Mouse (Mus musculus) limb, embryonic 13.5 days (tissue): ENCODE results near the gene Kdr. TPM values are rescaled to one million over a fixed set of nuclear protein-coding genes. Genes with fewer than 3 reads are reported as not detected.

Experiments used
- ATAC-seq: fragments of 200-750 bp; cut with Nextera tagmentation; 2 replicates; pipeline ENCODE4 v1.8.0; 2017; ENCODE audit warnings: low read depth, moderate number of reproducible peaks, moderate TSS enrichment; ENCODE audit not compliant: low FRiP score
- H3K27ac ChIP-seq: fragments of 300-500 bp; sonication (generic); 2 replicates; pipeline ENCODE4 v1.5.1; 2015; ENCODE audit warnings: inconsistent platforms, mild to moderate bottlenecking, moderate library complexity
- H3K27me3 ChIP-seq: fragments of 300-500 bp; sonication (generic); 2 replicates; pipeline ENCODE4 v1.6.1; 2015; ENCODE audit warnings: mild to moderate bottlenecking, inconsistent platforms
- H3K36me3 ChIP-seq: fragments of 300-500 bp; sonication (generic); 2 replicates; pipeline ENCODE4 v1.6.1; 2015; ENCODE audit warnings: inconsistent platforms, mild to moderate bottlenecking, moderate library complexity
- H3K4me1 ChIP-seq: fragments of 300-500 bp; sonication (generic); 2 replicates; pipeline ENCODE4 v1.6.1; 2015; ENCODE audit warnings: inconsistent platforms
- H3K4me2 ChIP-seq: fragments of 300-500 bp; sonication (generic); replicated peaks from 2 replicates; pipeline ENCODE4 v1.6.1; 2015; ENCODE audit warnings: inconsistent platforms, mild to moderate bottlenecking, moderate library complexity
- H3K4me3 ChIP-seq: fragments of 300-500 bp; sonication (generic); 2 replicates; pipeline ENCODE4 v1.5.1; 2015; ENCODE audit warnings: moderate library complexity, mild to moderate bottlenecking, inconsistent platforms
- H3K9ac ChIP-seq: fragments of 300-500 bp; sonication (generic); 2 replicates; pipeline ENCODE4 v1.6.1; 2015; ENCODE audit warnings: mild to moderate bottlenecking, inconsistent platforms
- H3K9me3 ChIP-seq: fragments of 300-500 bp; sonication (generic); 2 replicates; pipeline ENCODE4 v1.6.1; 2016; ENCODE audit warnings: inconsistent platforms
- WGBS: fragments of 180-500 bp; shearing (Covaris S2); methylation state at CpG from one replicate; pipeline ENCODE4 v1.1.7; 2015; 5-methylcytosine and 5-hydroxymethylcytosine counted together
- polyA plus RNA-seq: library from polyadenylated mRNA; unstranded; fragments of >200 nt; fragmentation: Nextera tagmentation; extraction: Ambion mirVana; gene quantifications from 2 replicates; pipeline ENCODE4 v1.2.1, GENCODE M21; 2015

Kdr gene
- polyA plus RNA-seq, 1 experiment from 2014 or later = 22.5 TPM

GRCm38 (mm10) chr5:75955876-75956275, 22.4 kb downstream of the Kdr start:
- Histone ChIP-seq H3K4me3 (no peak overlapping the region), H3K36me3 (no peaks in the 10 kb centered on the region), H3K4me2 (no peak overlapping the region), H3K4me1 (0 out of 2 replicates have a peak, but pooled peaks cover 2% of the 10 kb centered on the region), H3K27me3 (no peaks in the 10 kb centered on the region), H3K9ac (no peak overlapping the region), H3K27ac (no peak overlapping the region), H3K9me3 (no peaks in the 10 kb centered on the region)
- 89% methylated on average over 9 of the region's 9 CpGs for WGBS
- ATAC-seq = no peak

DNA sequence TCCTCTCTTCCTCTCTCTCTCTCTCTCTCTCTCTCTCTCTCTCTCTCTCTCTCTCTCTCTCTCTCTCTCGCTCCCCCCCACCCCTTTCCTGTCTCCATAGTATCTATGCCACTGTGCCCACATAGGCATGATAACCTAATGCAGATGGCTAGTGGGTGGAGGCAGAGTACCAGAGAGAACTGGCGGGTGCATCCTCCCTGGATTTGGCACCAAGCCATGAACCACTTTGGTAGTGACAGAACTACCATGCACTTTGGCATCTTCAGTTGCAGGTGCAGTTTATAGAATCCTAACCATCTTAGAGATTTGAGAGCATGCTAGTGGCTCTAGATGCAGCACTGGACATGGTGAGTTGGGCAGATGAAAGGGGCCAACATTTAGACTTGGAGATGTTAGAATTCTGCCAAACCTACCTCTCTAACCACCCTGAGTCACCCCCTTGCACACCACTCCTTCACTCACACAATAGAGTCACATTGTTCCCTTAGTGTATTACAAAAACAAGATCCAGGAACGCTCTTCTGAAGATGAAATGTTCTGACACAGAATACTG, 23.4 kb downstream of the Kdr start:
- no peaks in the 10 kb centered on the region for H3K9me3 ChIP-seq
- H3K27ac ChIP-seq = no peak overlapping the region
- H3K4me3 ChIP-seq = no peak overlapping the region
- 0 out of 2 replicates have a peak, but pooled peaks cover 2% of the 10 kb centered on the region for H3K4me1 ChIP-seq
- ATAC-seq = no peak
- no peak overlapping the region for H3K4me2 ChIP-seq
- WGBS = 88% methylated on average over 3 of the region's 3 CpGs
- no peak overlapping the region for H3K9ac ChIP-seq
- H3K36me3 ChIP-seq = no peaks in the 10 kb centered on the region
- H3K27me3 ChIP-seq = no peaks in the 10 kb centered on the region

DNA sequence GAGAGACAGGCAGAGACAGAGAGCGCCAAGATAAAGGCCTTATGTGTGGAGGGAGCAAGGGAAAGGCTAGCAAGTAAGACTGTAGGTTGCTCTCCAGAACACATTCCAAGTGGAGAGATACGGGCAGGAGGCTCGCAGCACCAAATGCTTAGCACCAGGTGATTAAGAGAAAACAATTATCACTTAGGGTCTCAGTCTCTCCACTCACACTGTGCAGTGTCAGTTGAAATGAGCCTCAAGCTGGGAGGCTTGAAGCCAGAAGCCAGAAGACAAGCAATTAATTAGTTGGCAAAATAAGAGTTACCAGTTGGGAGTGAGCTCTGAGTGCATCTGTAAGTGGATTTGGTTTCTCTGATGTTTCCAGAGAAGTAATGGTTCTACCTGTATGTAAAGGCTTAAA, 24.0 kb downstream of the Kdr start:
- Histone ChIP-seq H3K9me3 (no peaks in the 10 kb centered on the region), H3K4me1 (0 out of 2 replicates have a peak, but pooled peaks cover 2% of the 10 kb centered on the region), H3K27me3 (no peaks in the 10 kb centered on the region), H3K36me3 (no peaks in the 10 kb centered on the region), H3K4me3 (no peak overlapping the region), H3K4me2 (no peak overlapping the region), H3K27ac (no peak overlapping the region), H3K9ac (no peak overlapping the region)
- ATAC-seq = no peak
- WGBS = 63% methylated on average over 3 of the region's 3 CpGs

DNA sequence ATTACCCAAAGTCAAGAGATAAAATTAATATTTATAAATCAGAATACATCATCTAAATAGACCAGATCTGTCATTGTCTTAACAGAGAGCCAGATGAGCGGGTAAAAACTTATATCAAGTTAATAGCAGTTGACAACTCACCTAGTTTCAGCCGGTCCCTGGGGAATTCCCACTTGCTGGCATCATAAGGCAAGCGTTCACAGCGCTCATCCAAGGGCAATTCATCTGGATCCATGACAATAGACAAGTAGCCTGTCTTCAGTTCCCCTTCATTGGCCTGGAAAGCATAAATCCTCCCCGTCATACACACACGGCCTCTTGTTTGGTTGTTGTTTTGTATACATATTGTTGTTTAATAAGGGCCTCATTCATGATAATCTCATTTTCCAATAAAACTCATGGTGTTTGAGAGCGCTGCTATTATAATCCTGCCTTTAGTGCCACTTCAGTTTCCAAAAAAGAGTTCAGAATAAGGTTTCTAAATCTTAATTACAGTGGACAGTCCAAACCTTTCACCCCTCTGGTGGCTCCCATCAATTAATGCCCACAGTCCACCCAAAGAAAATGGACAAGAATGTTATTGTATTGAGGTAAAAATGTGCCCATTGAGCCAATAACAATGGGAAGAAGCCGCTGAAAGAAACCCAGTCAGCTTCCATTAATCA, 26.0 kb downstream of the Kdr start:
- H3K27me3 ChIP-seq = no peaks in the 10 kb centered on the region
- H3K4me1 ChIP-seq = 0 out of 2 replicates have a peak, but pooled peaks cover 2% of the 10 kb centered on the region
- ATAC-seq = no peak
- H3K9me3 ChIP-seq = no peaks in the 10 kb centered on the region
- no peaks in the 10 kb centered on the region for H3K36me3 ChIP-seq
- no peak overlapping the region for H3K27ac ChIP-seq
- H3K9ac ChIP-seq = no peak overlapping the region
- 88% methylated on average over 8 of the region's 8 CpGs for WGBS
- H3K4me2 ChIP-seq = no peak overlapping the region
- H3K4me3 ChIP-seq = no peak overlapping the region

DNA sequence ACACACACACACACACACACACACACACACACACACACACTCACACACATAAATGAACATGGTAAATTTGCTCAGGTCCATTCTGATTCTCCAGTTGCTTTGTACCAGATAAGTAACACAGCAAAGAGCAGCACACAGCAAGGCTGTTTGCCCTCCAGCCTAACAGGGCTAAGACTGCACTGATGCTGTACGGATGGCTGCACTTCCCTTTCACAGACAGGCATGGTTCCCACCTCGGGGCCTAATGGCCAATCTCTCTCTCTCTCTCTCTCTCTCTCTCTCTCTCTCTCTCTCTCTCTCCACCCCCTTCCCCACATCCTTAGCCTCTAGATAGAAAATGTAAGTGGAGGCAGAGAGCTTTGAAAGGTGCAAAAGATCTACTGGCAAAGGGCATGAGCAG, 27.4 kb downstream of the Kdr start:
- H3K27me3 ChIP-seq = no peaks in the 10 kb centered on the region
- no peak overlapping the region for H3K4me3 ChIP-seq
- no peaks in the 10 kb centered on the region for H3K9me3 ChIP-seq
- no peak for ATAC-seq
- H3K4me2 ChIP-seq = no peak overlapping the region
- no peak overlapping the region for H3K27ac ChIP-seq
- 67% methylated on average over 2 of the region's 2 CpGs for WGBS
- no peaks in the 10 kb centered on the region for H3K36me3 ChIP-seq
- no peaks in the 10 kb centered on the region for H3K4me1 ChIP-seq
- no peak overlapping the region for H3K9ac ChIP-seq

DNA sequence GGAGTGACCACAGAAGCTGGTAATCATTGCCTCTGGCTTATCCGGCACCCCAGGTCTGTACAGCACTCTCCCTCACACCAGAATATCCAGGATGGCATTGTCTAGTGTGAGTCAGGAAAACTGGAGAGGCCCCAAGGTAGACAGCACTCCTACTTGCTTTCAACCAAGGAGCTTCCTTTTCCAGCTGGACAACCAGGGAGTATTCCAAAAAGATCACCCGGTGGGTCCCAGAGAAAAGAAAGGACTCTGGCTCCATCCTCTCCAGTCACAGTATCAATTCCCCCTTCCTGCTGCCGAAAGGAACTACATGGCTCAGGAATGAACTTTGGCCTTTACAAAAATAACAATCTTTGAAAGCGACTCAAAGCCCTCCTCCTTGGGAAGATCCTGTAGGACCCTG, 32.9 kb downstream of the Kdr start:
- no peak for ATAC-seq
- whole genome bisulfite sequencing = 80% methylated on average over 4 of the region's 4 CpGs
- H3K4me2 ChIP-seq = no peak overlapping the region
- H3K9ac ChIP-seq = no peak overlapping the region
- no peak overlapping the region for H3K27ac ChIP-seq
- H3K36me3 ChIP-seq = no peaks in the 10 kb centered on the region
- no peaks in the 10 kb centered on the region for H3K9me3 ChIP-seq
- H3K4me1 ChIP-seq = peaks cover 10% of the 10 kb centered on the region
- no peak overlapping the region for H3K4me3 ChIP-seq
- H3K27me3 ChIP-seq = no peaks in the 10 kb centered on the region

- Histone ChIP-seq H3K9me3 (no peaks in the 10 kb centered on the region), H3K4me3 (no peak overlapping the region), H3K36me3 (no peaks in the 10 kb centered on the region), H3K4me1 (peaks cover 19% of the 10 kb centered on the region), H3K4me2 (no peak overlapping the region), H3K27ac (no peak overlapping the region), H3K27me3 (no peaks in the 10 kb centered on the region), H3K9ac (no peak overlapping the region)
- no peak for ATAC-seq
- WGBS = 93% methylated on average over 6 of the region's 6 CpGs
These were observed 35.0 kb downstream of the Kdr start for GRCm38 (mm10) chr5:75943301-75943700.

DNA sequence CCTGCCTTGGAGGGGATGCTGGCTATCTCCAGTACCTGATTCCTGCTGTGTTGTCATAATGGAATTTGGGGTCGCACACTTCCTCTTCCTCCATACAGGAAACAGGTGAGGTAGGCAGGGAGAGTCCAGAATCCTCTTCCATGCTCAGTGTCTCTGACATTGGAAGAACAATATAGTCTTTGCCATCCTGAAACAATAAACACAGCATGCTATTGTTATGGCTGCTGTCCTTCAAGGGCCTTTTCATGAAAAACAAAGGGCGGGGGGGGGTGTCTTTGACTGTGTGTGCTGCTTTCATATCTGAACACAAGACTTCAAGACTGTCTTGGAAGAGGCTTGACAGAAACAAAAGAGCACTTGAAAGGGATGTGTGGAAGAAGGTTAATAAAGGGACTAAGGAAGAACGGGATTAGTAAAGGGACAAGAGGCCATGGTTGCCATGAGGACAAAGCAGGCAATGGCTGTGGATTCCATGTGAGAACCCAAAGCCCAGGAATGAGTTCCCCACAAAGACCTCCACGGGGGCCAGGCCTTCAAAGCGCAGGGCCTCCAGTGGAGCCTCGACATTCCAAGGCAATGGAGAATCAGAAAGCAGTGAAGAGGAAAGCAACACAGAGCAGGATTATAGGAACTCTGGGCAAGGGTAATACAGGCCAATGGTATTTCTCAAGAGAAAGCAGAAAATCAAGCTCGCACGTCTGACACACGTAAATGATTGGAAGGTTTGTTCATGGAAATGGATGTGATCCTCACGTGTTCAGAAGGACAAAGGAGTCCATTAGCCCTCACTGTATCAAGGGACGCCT, 36.3 kb downstream of the Kdr start:
- Histone ChIP-seq H3K4me1 (peaks cover 19% of the 10 kb centered on the region), H3K4me2 (no peak overlapping the region), H3K27me3 (no peaks in the 10 kb centered on the region), H3K9me3 (no peaks in the 10 kb centered on the region), H3K27ac (no peak overlapping the region), H3K9ac (no peak overlapping the region), H3K36me3 (no peaks in the 10 kb centered on the region), H3K4me3 (no peak overlapping the region)
- WGBS = 87% methylated on average over 11 of the region's 11 CpGs
- no peak for ATAC-seq

DNA sequence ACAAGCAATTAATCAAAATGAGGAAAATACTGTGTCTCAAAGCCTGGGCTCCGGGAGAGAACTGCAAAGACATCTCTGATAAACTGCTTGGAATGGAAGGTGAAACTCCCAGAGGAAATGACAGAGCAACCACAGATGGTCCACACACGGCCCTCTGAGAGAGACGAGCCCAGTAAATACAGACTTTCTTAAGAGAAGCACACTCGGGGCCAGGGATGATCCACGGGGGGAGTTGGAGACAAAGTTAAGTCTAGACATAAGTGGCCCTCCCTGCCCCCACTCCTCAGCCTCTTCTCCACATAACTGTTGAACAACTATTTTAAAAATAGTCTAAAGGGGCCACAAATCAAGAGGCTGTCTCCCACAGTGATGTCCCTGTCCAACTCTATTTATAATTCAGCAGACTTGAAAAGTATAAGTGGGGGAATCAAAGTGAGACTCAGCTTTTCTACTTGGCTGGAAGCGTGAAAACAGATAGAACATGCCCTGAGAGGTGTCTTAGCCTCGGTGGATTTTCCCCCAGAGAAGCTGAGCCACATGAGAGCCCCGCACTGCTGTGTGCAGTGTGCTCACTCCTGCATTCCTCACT, 39.0 kb downstream of the Kdr start:
- H3K9ac ChIP-seq = no peak overlapping the region
- H3K36me3 ChIP-seq = no peaks in the 10 kb centered on the region
- H3K27ac ChIP-seq = no peak overlapping the region
- H3K9me3 ChIP-seq = no peaks in the 10 kb centered on the region
- no peak for ATAC-seq
- H3K4me1 ChIP-seq = peaks cover 19% of the 10 kb centered on the region
- H3K4me3 ChIP-seq = no peak overlapping the region
- WGBS = 49% methylated on average over 8 of the region's 8 CpGs
- no peaks in the 10 kb centered on the region for H3K27me3 ChIP-seq
- no peak overlapping the region for H3K4me2 ChIP-seq

- Histone ChIP-seq H3K4me1 (peaks cover 26% of the 10 kb centered on the region), H3K36me3 (no peaks in the 10 kb centered on the region), H3K4me3 (no peak overlapping the region), H3K9me3 (no peaks in the 10 kb centered on the region), H3K27ac (no peak overlapping the region), H3K27me3 (no peaks in the 10 kb centered on the region), H3K9ac (no peak overlapping the region), H3K4me2 (no peak overlapping the region)
- 79% methylated on average over 4 of the region's 4 CpGs for WGBS
- ATAC-seq = no peak
These were observed 40.2 kb downstream of the Kdr start for GRCm38 (mm10) chr5:75938012-75938411.

DNA sequence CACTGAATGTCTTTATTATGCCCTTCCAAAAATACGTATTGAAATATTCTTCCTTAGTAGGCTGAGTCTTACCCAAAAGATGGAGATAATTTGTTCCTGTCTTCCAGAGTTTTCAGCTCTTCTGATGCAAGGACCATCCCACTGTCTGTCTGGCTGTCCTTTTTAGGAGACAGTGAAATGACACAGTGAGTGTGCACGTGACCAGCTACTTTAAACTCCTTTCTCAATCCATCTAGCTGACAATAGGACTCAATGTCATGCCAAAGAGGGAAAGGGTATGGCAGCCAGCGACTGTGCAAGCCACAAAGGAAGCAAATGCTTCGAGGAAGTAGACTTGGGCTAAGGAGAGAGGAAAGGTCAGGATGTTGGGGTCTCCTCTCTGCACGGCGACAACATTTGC, 42.0 kb downstream of the Kdr start:
- H3K4me1 ChIP-seq = peaks cover 22% of the 10 kb centered on the region
- whole genome bisulfite sequencing = 84% methylated on average over 6 of the region's 6 CpGs
- no peak overlapping the region for H3K4me2 ChIP-seq
- no peak for ATAC-seq
- no peaks in the 10 kb centered on the region for H3K9me3 ChIP-seq
- H3K4me3 ChIP-seq = no peak overlapping the region
- no peak overlapping the region for H3K27ac ChIP-seq
- no peaks in the 10 kb centered on the region for H3K36me3 ChIP-seq
- H3K27me3 ChIP-seq = no peaks in the 10 kb centered on the region
- H3K9ac ChIP-seq = no peak overlapping the region

DNA sequence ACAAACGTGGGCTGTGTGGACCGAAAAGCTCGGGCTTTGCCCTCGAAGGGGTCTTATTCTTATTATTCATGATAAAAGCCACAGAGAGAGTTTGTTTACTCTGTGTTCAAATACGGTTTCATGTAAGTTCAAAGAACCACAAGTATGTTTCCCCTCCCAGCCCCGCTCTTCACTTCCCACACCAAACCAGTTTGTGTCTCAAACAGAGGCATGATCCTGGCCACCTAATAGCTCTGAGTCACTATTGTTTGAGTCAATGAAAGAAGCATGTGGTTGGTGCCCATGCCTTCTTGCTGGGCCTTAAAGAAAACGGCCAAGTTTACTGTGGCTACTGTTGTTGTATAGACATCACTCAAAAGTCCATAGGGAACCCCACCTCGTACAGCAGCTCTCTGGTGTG, 43.0 kb downstream of the Kdr start:
- no peak overlapping the region for H3K27ac ChIP-seq
- H3K4me3 ChIP-seq = no peak overlapping the region
- no peaks in the 10 kb centered on the region for H3K36me3 ChIP-seq
- no peak for ATAC-seq
- H3K4me2 ChIP-seq = no peak overlapping the region
- no peak overlapping the region for H3K9ac ChIP-seq
- peaks cover 16% of the 10 kb centered on the region; the same call in 1 of the 2 replicates for H3K4me1 ChIP-seq
- no peaks in the 10 kb centered on the region for H3K27me3 ChIP-seq
- H3K9me3 ChIP-seq = no peaks in the 10 kb centered on the region
- 87% methylated on average over 8 of the region's 8 CpGs for WGBS
